Mouse (Mus musculus) spleen, postnatal 4 days (tissue): ENCODE measurements at regions not wholly inside any gene's neighbourhood (a gene's known extent, or its start where the extent isn't known, plus 50 kb on each side); places are given as distances from the start of the nearest gene placed in this dataset.

Experiments used
- DNase-seq, 2 experiments: peaks; one replicate each; pipeline ENCODE4 v3.0.0; 2022; ENCODE audit warnings: low spot score in 2 of 2

- no peak for DNase-seq
Measured at GRCm38 (mm10) chr1:21132340-21132739, 53.3 kb upstream of the Tram2 start.

GRCm38 (mm10) chr1:21146961-21147360, 67.9 kb upstream of the Tram2 start:
- no peak for DNase-seq

GRCm38 (mm10) chr1:21161742-21162141, 56.6 kb upstream of the Tmem14a start:
- peak; percentile 60 to 83 for DNase-seq

- peak; percentile 54 to 81 for DNase-seq
Measured at GRCm38 (mm10) chr1:21166287-21166733, 52.1 kb upstream of the Tmem14a start.

GRCm38 (mm10) chr1:21166762-21167161, 51.6 kb upstream of the Tmem14a start:
- DNase-seq, result no peak
